Mouse (Mus musculus): ENCODE results near the gene Camta2.

Camta2 gene

DNA sequence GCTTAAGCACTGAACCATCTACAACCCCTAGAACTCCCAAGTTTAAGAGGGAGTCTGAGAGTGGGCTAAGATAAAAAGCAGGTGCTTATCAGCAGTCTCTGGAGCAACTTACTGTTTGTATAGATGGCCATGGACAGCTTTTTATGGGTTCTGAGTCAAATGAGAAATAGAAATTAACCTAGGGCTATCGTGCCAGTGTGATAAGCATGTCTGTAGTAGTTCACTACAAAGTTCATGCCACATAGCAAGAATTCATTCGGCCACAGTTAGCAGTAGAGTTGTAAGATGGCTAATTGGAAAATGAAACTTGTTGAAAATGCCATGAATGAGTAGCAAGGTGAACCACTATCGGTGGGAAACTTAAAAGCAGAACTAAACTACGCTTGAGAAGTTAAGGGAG is 39.4 kb downstream of the Camta2 start:
- DNase-seq (ENCODE audit: low read depth, low spot score), result no peak

DNA sequence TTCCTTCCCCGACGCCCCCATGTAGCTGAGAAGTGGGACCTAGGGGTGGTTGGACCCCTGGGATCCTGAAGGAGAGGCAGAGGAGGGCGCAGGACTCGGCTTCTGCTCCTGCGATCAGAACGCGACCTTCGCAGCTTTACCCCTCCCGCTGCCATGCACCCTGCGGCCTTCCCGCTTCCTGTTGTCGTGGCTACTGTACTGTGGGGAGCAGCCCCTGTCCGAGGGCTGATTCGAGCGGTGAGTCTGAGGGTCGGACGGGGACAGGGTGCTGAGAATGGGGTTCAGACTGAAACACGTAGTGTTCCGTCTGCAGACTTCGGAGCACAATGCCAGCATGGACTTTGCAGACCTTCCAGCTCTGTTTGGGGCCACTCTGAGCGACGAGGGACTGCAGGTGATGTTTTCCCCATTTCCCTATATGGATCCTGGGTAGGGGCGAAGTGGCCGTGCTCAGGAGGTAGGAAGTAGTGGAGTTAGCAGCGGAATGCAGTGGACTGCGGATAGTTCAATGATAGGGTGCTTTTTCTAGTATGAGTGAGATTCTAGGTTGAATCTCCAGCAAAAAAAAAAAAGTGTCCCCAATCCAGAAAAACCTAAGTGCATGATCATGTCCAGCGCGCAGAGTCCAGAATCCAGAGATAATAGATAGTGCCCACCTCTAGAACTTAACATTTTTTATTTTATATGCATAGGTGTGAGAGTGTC is 40.0 kb downstream of the Camta2 start:
- no peak for DNase-seq (ENCODE audit: low read depth, low spot score)

DNA sequence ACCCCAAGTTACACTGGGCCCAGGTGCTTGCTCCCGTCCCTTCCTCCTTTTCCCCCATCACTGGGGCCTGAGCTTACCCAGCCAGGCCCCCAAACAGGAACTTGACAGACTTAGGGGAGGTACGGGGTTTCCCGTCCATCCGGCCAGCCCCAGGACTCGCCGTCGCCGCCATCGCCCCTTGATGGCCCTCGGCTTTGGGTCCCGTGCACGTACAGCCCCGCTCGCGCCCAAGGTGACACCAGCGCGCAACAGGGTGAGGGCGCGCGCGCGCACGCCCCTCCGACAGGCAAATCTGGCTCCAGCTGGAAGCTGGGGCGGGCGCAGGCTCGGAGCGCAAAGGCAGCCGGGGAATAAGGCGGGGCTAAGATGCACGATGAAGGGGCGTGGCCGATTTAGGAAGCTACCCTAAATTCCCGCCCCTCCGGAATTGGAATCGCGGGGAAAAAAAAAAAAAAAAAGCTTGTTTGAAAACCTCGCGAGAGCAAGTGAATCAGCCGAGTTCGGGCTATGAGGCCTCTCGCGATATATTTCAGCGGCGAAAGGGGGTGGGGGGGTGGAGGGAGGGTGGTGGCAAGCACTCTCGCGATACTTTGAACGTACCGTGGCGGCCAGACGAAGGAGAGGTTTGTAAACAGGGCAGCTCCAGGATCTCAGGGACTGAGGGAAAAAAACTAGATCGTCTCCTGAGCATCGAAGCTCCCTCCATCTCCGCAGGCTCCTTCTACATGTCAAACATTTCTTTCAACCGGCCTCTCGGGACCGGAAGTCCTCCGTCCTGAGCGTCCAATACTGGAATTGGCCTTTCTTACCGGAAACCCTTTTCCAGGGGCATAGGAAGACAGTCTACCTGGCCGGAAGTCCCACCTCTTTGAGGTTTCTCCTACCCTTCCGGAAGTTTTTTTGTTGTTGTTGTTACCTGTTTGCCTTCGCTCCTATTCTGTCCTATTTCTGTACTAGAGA is 40.9 kb downstream of the Camta2 start, which contains the start of the genes Rnf167 and Slc25a11:
TSS of gene Rnf167 (plus strand) at position 545 of the 960 bp plus-strand sequence.
TSS of gene Slc25a11 (minus strand) at position 789 of the 960 bp plus-strand sequence.
- DNase-seq (ENCODE audit: low read depth, low spot score), result peak; percentile 99

DNA sequence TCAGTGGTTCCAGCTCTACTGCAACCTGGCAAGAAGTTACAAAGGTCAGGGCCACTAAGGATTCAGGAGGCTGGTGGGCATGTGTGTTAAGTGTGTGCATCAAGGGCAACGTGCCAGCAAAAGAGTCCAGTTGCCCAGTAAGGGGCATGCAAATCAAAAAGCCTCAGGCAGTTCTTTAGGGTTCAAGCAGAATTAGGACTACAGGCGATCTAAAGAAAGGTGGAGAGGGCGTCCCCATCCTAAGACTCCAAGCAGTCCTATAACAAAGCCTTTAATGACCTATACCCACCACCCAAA is 41.7 kb downstream of the Camta2 start:
- DNase-seq (ENCODE audit: low read depth, low spot score), result no peak

DNA sequence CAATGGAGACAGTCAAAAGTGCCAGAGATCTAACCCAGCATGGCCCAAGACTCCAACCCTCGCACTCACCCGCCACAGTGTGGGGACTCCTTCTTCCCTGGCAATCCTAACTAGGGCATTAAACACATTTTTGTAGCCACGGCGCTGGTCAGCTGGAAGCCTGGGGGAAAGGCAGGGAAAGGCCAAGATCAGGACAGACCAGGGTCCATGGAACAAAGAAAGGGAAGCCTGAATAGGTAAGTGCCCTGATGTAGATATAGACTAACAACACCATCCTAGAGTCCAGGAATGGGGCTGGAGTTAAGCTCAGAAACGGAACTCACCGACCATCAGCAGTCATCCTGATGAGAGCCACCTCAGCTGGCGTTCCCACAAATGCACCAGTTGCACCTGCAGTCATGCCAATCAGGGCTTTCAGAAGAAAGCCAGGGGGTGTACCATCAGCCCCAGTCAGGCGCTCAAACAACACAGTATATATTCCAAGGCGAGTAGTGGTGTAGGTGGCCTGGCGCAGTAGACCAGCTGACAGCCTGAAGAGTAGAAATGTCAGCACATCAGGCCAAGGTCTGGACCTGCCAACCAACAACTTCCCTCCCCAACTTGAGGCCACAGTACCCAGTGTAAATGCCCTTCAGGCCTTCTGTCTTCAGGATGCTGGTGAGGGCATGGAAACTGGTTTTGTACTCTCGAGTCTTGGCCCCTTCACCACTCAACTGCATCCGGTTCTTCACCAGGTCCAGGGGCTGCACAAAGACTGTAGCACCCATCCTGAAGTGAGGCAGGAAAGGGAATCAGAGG is 42.2 kb downstream of the Camta2 start:
- no peak for DNase-seq (ENCODE audit: low read depth, low spot score)

DNA sequence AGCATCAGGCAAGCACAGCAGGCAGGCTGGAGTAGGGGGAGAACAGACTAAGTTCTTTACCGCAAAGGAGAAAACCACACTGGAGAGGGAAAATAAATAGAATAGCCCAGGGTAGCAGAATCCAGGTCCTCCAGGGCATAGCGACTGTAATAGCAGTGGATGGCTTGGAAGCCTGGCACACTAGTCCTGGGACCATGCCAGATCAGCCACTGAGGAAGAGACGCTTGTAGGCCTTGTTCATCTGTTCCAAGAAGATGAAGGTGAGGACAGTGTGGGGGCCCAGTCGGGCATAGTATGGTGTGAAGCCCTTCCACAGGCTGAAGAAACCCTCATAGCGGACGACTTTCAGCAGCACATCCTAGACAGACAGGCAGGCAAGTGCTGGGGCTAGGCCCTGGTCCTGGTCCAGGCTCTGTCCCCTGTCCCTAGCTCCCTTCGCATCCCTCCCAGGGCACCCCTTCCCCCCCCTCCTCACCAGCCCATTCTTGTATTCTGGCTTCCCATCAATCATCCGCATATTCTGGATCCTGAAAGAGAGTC is 43.3 kb downstream of the Camta2 start:
- DNase-seq (ENCODE audit: low read depth, low spot score), result no peak

DNA sequence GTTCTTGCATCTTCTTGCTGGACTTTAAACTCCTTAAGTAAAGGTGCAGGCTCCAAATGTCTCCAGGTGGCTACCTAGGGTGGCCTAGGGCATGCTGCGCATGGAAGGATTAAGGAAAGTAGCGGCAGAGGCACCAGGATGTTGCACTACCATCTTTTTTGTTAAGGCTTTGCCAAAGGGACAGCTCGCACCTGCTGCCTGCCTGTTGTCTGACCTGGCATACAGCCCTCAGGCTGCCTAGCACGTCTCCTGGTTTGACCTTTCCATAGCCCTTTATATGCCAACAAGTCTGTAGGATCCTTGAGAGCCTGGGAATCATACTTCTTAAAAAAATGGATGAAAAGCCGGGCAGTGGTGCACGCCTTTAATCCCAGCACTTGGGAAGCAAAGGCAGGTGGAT is 44.9 kb downstream of the Camta2 start:
- no peak for DNase-seq (ENCODE audit: low read depth, low spot score)

DNA sequence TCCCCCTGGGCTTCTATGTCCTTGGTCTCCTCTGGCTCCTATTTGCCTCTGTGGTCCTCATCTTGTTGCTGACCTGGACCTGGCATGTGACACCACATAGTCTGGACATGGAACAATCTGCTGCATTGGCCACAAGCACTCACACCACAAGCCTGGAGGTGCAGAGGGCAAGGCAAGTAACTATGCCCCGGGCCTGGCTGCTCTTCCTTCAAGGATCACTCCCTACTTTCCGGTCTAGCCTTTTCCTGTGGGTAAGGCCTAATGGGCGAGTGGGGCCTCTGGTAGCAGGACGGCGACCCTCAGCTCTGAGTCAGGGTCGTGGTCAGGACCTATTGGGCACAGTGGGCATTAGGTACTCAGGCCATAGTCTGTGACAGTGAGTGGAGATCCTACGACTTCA is 46.7 kb downstream of the Camta2 start:
- no peak for DNase-seq (ENCODE audit: low read depth, low spot score)

DNA sequence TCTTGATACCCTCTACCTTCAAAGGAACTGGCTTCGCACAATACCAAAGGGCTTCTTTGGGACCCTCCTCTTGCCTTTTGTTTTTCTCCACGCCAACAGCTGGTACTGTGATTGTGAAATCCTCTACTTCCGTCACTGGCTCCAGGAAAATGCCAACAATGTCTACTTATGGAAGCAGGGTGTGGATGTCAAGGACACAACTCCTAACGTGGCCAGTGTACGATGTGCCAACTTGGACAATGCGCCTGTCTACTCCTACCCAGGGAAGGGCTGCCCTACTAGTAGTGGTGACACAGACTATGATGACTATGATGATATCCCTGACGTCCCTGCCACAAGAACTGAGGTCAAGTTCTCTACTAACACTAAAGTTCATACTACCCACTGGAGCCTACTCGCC is 47.9 kb downstream of the Camta2 start:
- DNase-seq (ENCODE audit: low read depth, low spot score), result no peak

DNA sequence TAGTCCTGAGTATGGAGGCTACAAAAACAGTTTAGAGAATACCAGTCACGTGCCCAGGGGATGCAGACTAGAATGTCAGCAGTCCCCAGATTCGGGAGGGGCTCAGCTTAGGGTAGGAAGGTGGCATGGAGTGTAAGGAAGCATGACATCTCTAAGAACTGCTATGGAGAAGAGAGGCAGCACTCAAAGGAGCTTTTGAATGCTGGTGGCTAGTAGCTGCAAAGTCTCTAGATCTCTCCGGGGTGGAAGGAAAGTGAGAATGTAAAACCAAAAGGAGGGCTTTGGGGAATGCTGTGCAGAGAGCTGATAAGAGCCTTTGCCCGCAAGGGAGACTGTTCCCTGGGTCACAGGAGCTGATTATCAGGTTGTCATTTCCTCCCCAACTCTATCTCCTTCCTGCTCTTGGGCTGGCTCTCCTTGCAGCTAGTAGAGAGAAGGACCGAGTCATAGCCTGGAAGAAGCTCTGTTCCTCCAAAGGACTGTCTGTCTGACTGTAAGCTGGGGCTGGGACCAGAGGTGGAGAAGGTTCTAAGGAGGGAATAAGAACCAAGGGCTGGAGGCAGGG is 49.1 kb downstream of the Camta2 start, which contains the start of gene Gp1ba:
TSS of gene Gp1ba (plus strand) at position 409 of the 565 bp plus-strand sequence.
- DNase-seq (ENCODE audit: low read depth, low spot score), result no peak

DNA sequence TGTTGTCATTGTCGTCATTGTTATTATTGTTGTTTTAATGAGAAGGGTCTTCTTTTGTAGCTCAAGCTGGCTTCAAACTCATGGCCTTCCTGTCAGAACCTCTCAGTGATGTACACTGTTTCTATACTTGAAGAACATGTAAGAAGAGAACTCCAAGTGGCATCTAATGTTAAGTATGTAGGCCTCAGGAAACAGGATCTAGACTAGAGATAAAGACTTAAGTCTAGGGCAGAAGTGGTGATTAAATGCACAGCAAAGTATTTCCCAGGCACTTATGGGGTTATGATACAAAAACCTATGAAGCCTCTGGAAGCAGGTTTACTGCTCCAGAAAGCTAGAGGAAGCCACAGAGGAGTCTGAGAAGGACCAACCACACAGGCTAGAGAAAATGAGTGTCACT is 49.6 kb downstream of the Camta2 start:
- DNase-seq (ENCODE audit: low read depth, low spot score), result no peak

DNA sequence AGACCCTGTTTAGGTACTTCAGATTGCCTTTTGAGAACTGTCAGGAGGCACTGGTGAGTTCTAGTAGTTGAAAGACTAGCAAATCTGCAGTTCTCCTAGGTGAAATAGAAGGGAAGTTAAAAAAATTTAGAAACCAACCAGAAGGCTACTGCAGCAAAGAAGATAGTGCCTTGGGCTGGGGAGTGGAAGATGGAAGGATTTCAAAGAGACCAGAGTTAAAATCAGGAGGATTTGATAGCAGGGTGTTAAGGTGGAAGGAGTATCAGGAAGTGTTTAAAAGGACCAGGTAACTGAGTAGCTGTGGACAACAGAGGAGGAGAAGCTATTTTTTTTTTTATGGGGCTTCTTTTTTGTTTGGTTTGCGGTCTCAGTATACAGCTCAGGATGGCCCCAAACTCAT is 50.1 kb downstream of the Camta2 start:
- DNase-seq (ENCODE audit: low read depth, low spot score), result no peak

DNA sequence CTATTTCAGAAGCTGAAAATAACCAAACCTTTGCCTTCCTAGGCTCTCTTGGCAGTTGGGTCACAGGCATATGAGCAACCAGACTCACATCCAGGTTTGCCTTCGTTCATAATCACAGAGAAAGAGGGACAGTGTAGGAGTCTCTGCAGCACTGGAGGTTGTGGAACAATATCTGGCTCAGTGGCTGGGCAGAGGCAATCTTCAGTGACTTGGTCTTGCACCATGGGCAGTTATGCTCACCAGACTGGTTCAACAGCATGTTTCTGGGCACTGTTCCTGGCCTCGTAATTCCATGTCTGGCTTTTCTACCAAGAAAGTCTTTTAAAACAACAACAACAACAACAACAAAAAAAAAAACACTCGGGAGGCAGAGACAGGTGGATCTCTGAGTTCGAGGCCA is 52.3 kb downstream of the Camta2 start:
- no peak for DNase-seq (ENCODE audit: low read depth, low spot score)

DNA sequence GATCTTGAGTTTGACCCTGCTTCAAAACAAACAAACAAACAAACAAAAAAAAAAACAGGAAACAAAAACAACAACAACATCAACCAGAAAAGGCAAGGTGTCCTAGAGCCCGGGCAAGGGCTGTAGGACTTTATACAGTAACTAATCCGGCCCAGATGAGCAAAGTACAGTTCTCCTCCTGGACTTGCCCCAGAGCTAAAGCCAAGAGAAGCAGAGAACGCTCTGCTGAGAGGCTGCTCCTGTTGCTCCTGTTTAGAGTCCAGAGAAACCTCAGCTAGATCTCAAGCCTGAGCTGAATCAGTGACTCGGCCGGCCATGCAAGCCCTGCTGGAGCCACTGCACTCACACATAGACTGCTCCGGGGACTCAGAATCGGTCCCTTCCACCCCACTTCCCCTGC is 57.8 kb downstream of the Camta2 start:
- no peak for DNase-seq (ENCODE audit: low read depth, low spot score)

DNA sequence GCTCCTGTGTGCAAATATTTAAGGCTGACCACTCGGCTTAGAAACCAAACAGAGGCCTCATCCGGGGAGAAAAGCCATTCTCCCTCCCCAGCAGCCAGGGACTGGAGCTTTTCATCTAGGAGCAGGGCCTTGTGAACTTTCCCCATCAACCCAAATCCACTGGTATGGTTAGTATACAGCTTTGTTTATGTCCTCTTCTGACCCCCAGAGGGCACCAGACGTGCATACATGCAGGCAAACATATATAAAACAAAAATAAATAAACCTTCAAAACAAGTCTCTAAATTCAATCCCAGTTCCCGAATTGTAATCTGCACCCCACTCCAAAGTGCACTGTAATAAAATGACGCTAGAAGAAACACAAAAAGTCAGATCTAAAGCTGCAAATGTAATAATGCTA is 58.3 kb downstream of the Camta2 start:
- no peak for DNase-seq (ENCODE audit: low read depth, low spot score)

DNA sequence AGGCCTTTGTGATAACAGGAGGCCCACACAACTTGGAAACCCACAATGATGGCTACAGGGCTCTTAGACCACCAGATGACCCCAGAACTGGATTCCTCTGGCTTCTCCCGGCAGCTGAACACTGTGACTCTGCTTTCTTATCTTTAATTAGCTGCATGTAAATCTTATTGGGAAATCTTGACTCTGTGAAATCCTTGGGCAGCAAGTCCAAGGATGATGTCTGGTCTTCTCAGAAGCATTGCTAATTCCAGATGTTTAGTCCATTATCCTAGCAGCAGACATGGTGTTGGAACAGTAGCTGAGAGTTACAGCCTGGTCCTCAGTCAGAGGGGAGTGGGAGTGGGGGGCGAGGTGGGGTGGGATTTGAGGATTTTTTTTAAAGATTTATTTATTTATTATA is 59.5 kb downstream of the Camta2 start:
- no peak for DNase-seq (ENCODE audit: low read depth, low spot score)

DNA sequence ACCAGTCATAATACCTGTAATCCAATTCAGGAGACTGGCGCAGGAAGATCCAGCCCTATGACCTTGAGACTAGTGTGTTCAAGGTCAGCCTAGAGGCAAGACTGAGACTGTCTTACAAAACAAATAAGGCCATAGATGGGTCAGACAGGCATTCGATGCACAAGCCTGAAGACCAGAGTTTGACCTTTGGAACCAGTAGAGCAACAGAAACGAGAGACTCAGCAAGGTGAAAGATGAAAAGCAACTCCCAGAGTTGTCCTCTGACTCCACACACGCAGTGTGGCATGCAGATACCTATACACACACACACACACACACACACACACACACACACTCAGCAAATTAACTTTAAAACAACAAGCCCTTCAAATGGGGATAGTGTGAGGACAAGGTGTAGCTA is 61.0 kb downstream of the Camta2 start:
- DNase-seq (ENCODE audit: low read depth, low spot score), result no peak

DNA sequence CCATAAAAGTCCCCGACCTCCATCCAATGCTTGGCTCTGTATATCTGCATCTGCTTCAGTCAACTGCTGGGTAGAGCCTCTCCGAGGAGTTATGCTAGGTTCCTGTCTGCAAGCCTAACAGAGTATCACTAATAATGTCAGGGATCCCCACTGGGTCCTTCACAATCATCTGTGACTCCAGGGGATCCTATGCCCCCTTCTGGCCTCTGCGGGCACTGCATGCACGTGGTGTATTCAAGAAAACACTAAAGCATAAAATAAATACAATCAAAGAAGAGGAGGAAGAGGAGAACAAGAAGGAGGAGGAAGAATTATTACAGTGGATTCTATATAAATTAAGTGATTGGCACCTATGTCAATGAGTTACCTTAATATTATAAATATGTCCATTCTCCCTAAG is 62.4 kb downstream of the Camta2 start:
- DNase-seq (ENCODE audit: low read depth, low spot score), result peak; percentile 37

DNA sequence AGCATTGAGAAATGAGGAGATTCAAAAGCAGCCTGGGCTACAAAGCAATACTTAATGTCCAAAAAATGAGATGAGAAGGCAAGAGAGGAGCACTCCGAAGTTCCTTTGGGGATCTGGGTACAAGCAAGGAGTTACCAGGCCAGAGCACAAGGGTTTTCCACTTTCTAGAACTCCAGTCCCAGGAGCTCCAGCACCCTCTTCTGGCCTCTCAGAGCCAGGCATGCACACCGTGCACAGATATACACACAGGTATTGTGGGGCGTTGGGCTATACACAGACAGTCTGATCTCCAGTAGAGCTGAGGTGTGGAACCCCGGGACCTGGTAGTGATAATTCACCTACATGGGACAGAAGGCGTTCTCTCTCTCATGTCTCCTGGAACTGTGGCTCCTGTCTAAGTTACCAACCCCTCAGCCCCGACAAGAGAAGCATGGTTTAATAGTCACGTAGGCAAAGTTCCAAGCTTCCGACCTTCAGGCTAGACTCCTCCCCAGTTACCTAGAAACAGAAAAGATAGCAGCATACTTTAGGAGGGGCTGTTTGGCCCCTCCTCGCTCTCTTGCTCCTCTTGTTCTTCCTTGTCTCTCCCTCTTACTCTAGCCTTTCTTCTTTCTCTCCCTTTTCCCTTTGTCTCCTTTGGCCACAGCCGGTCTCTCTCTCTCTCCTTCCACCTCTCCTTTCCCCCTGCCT is 64.7 kb downstream of the Camta2 start:
- DNase-seq (ENCODE audit: low read depth, low spot score), result no peak

DNA sequence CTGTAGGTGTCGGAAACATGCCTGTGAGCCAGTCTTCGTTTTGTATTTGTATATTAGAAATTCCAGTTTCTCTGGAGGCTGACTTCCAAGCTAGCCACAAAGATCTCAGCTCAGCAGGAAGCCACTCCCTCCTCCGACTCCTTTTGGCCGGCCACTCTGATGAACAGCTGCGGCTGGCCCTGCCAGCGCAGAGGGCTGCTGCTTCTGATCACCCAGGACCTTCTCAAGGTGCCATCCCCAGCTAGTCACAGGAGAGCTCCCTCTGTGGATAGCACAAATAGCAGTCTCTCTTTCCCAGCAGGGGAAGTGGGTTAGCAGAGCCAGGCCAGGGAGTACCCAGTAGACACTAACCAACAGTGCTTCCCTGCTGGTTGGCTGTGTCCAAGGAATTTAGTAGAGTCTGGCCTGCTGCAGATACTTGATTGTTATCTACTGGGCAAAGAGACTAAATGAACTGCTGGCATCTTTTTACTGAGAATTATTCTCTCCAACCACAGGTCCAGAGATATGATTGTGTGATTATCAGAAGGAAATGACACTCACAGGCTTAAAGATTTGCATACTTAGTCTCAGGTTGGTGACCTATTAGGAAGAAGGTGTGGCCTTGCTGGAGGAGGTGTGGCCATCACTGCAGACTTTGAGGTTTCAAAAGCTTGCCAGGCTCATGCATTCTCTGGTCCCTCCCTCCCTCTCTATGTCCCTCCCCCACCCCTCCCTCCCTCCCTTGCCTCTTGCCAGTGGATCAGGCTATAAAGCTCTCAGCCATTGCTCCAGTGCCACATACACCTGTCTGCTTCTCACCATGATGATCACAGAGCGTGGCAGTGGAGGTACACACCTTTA is 65.7 kb downstream of the Camta2 start:
- DNase-seq (ENCODE audit: low read depth, low spot score), result no peak

Data from retina, postnatal 7 days (tissue).